Mouse (Mus musculus) hindbrain, embryonic 16.5 days (tissue): ENCODE measurements at regions not wholly inside any gene's neighbourhood (a gene's known extent, or its start where the extent isn't known, plus 50 kb on each side); places are given as distances from the start of the nearest gene placed in this dataset.

Experiments
- ATAC-seq: fragments of 200-750 bp; cut with Nextera tagmentation; 2 replicates; pipeline ENCODE4 v1.8.0; 2017; ENCODE audit warnings: moderate TSS enrichment, moderate library complexity
- H3K27ac ChIP-seq: fragments of 300-500 bp; sonication (generic); 2 replicates; pipeline ENCODE4 v1.5.1; 2014; ENCODE audit warnings: low read depth, mild to moderate bottlenecking, control low read depth, low read length, moderate library complexity
- H3K27me3 ChIP-seq: fragments of 300-500 bp; sonication (generic); replicated peaks from 2 replicates; pipeline ENCODE4 v1.6.1; 2014; ENCODE audit warnings: low read length; ENCODE audit not compliant: control insufficient read depth, insufficient read depth
- H3K36me3 ChIP-seq: fragments of 300-500 bp; sonication (generic); 2 replicates; pipeline ENCODE4 v1.6.1; 2014; ENCODE audit warnings: mild to moderate bottlenecking, low read length, moderate library complexity, mixed read lengths; ENCODE audit not compliant: control insufficient read depth, insufficient read depth
- H3K4me1 ChIP-seq: fragments of 300-500 bp; sonication (generic); 2 replicates; pipeline ENCODE4 v1.6.1; 2014; ENCODE audit warnings: low read depth, low read length; ENCODE audit not compliant: control insufficient read depth, insufficient read depth
- H3K4me2 ChIP-seq: fragments of 300-500 bp; sonication (generic); 2 replicates; pipeline ENCODE4 v1.6.1; 2014; ENCODE audit warnings: mild to moderate bottlenecking, low read length, control low read depth, moderate library complexity
- H3K4me3 ChIP-seq: fragments of 300-500 bp; sonication (generic); 2 replicates; pipeline ENCODE4 v1.5.1; 2014; ENCODE audit warnings: mild to moderate bottlenecking, low read length, control low read depth, moderate library complexity
- H3K9ac ChIP-seq: fragments of 300-500 bp; sonication (generic); 2 replicates; pipeline ENCODE4 v1.6.1; 2014; ENCODE audit warnings: low read depth, mild to moderate bottlenecking, control low read depth, low read length, moderate library complexity
- H3K9me3 ChIP-seq: fragments of 300-500 bp; sonication (generic); 2 replicates; pipeline ENCODE4 v1.6.1; 2014; ENCODE audit warnings: mild to moderate bottlenecking, low read length, moderate library complexity; ENCODE audit not compliant: control insufficient read depth
- WGBS: fragments of 180-500 bp; shearing (Covaris S2); extraction: QIAGEN DNeasy Blood & Tissue Kit; methylation state at CpG from one replicate; pipeline ENCODE4 v1.1.7; 2014; 5-methylcytosine and 5-hydroxymethylcytosine counted together

DNA sequence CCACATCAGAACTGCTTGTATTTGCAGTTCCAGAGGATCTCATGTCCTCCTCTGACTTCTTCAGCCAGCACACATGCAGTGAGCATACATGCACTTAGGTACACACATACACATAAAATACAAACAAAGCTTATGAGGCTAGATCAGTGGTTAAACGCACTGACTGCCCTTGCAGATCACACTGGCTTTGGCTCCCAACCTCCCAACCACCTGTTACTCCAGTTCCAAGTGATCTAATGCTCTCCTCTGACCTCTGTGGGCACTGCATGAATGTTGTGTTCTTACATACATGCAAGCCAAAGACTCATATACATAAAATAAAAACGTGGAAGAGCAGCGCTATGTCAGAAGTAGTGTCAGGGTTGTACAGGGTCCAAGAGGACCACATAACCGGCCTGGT is 141.9 kb downstream of the Fam124b start:
- WGBS: 90% methylated on average over 4 of the region's 4 CpGs
- H3K27me3 ChIP-seq: no peaks in the 10 kb centered on the region; the same call in 1 of the 2 replicates
- no peak overlapping the region for H3K4me3 ChIP-seq
- no peaks in the 10 kb centered on the region for H3K9me3 ChIP-seq
- H3K4me2 ChIP-seq: no peak overlapping the region
- no peaks in the 10 kb centered on the region for H3K36me3 ChIP-seq
- H3K9ac ChIP-seq: no peak overlapping the region
- ATAC-seq: no peak
- no peaks in the 10 kb centered on the region for H3K4me1 ChIP-seq
- no peak overlapping the region for H3K27ac ChIP-seq

DNA sequence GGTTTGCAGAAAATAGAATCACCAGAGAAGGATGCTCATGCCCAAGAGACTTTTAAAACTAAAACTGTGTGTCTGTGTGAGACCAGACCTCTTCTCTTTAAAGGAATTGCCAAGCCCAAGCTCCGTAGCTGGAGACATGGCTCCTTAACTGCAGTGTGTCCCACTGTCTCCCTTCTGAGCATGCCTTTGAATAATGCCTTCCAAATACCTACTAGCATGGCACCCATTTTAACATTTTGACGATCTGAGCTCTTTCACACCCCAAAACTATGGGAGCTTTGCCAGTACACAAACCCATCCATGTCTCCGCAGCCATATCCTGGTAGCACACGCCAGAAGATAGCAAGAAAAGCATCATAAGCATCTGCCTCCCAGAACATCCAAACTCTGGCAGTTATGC is 143.9 kb downstream of the Fam124b start:
- Histone ChIP-seq H3K4me2 (no peak overlapping the region), H3K36me3 (no peaks in the 10 kb centered on the region), H3K9me3 (no peaks in the 10 kb centered on the region), H3K27ac (no peak overlapping the region), H3K9ac (no peak overlapping the region), H3K27me3 (no peaks in the 10 kb centered on the region; the same call in 1 of the 2 replicates), H3K4me1 (no peaks in the 10 kb centered on the region), H3K4me3 (no peak overlapping the region)
- WGBS: 89% methylated on average over 4 of the region's 4 CpGs
- ATAC-seq: no peak

DNA sequence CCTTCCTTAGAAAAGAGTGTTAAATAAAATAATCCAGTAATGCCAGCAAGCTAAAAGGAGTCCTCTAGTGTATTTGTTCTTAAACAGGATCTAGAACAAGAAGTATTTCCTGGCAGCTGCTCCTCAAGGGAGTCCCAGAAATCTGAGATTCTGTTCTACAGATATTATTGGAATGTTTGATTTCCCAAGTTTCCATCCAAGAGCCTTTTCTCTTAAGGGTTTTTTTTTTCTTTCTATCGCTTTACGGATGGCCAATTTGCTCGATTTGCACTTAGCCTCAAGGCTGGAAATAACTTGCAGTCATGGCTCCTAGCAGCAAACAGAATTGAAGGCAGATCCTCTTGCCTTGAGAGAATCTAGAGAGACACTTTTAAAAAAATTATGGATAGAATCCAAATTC is 144.3 kb downstream of the Fam124b start:
- no peaks in the 10 kb centered on the region for H3K9me3 ChIP-seq
- H3K4me3 ChIP-seq: no peak overlapping the region
- H3K27me3 ChIP-seq: no peaks in the 10 kb centered on the region; the same call in 1 of the 2 replicates
- ATAC-seq: no peak
- no peaks in the 10 kb centered on the region for H3K4me1 ChIP-seq
- no peak overlapping the region for H3K27ac ChIP-seq
- no peaks in the 10 kb centered on the region for H3K36me3 ChIP-seq
- 78% methylated on average over 3 of the region's 3 CpGs for WGBS
- H3K4me2 ChIP-seq: no peak overlapping the region
- H3K9ac ChIP-seq: no peak overlapping the region

DNA sequence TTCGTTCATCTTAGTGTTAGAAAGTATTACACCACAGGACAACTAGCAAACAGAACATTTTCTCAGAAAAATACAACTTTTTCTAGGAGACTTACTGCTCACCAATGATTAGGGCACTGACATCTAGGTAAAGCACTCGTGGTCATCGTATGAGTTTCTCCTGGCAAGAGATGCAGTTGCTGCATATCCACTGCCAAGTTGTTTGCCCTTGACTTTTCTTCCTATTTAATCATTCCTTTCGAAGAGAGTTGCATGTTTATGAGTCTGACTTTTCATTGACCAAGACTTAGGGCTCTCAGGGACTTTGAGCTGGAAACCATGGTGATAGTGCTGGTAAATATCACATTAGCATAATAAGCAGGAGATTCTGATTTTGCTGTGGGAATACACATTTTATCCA is 149.1 kb downstream of the Fam124b start:
- H3K27ac ChIP-seq: no peak overlapping the region
- no peak for ATAC-seq
- WGBS: 73% methylated on average over 4 of the region's 4 CpGs
- H3K4me2 ChIP-seq: no peak overlapping the region
- no peaks in the 10 kb centered on the region for H3K9me3 ChIP-seq
- H3K27me3 ChIP-seq: no peaks in the 10 kb centered on the region; the same call in 1 of the 2 replicates
- no peak overlapping the region for H3K9ac ChIP-seq
- H3K36me3 ChIP-seq: no peaks in the 10 kb centered on the region
- H3K4me3 ChIP-seq: no peak overlapping the region
- no peaks in the 10 kb centered on the region for H3K4me1 ChIP-seq

DNA sequence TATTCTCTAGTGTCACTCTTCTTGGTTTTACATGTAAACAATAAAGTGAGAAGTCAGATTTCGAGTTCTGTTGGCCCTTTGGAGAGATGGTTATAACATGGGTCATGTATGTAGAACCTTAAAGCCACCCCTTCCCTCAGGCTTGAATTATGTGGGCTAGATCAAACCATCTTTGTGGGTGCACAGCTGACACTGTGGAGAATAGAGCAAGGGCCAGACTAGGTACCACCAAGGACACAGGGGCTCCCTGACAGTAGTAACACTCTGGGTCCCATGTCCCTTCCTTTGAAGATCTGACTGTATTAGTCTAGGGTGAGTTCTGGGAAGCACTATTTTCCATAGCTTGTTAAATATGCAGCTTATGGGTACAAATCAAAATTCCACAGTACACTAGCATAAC is 156.2 kb downstream of the Fam124b start:
- Histone ChIP-seq H3K4me2 (no peak overlapping the region), H3K4me1 (no peaks in the 10 kb centered on the region), H3K36me3 (no peaks in the 10 kb centered on the region), H3K9ac (no peak overlapping the region), H3K9me3 (no peaks in the 10 kb centered on the region), H3K4me3 (no peak overlapping the region), H3K27ac (no peak overlapping the region), H3K27me3 (no peaks in the 10 kb centered on the region)
- ATAC-seq: no peak
- 68% methylated on average over 1 of the region's 1 CpGs for WGBS

GRCm38 (mm10) chr1:80061632-80062031 is 156.6 kb downstream of the Fam124b start:
- H3K27ac ChIP-seq: no peak overlapping the region
- no peaks in the 10 kb centered on the region for H3K27me3 ChIP-seq
- no peak overlapping the region for H3K9ac ChIP-seq
- no peaks in the 10 kb centered on the region for H3K36me3 ChIP-seq
- H3K4me1 ChIP-seq: no peaks in the 10 kb centered on the region
- peak; percentile 79 for ATAC-seq
- H3K9me3 ChIP-seq: no peaks in the 10 kb centered on the region
- no peak overlapping the region for H3K4me3 ChIP-seq
- H3K4me2 ChIP-seq: no peak overlapping the region
- WGBS: 58% methylated on average over 7 of the region's 7 CpGs

- no peaks in the 10 kb centered on the region for H3K36me3 ChIP-seq
- no peak for ATAC-seq
- no peak overlapping the region for H3K4me3 ChIP-seq
- H3K9me3 ChIP-seq: no peaks in the 10 kb centered on the region
- H3K27me3 ChIP-seq: no peaks in the 10 kb centered on the region
- H3K4me1 ChIP-seq: no peaks in the 10 kb centered on the region
- H3K4me2 ChIP-seq: no peak overlapping the region
- no peak overlapping the region for H3K27ac ChIP-seq
- WGBS: 91% methylated on average over 10 of the region's 10 CpGs
- H3K9ac ChIP-seq: no peak overlapping the region
Observed at GRCm38 (mm10) chr1:80045141-80045540, 173.1 kb downstream of the Fam124b start.

DNA sequence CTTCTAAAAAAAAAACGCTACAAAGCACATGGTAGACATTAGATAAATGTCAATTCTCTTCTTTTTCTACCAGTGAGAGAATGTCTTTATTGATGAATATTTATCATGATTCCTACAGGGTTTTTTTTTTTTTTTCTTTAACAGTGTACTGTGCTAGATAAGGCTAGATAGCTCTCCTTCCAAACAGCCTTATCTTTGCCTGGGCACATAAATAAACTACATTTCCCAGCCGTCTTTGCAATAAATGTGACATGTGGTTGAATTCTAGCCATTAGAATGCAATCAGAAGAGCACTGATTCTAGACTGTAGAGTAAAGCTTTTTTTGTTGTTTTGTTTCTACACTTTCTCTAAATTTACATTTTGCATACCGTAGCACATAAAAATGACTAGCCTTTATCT is 177.9 kb downstream of the Fam124b start:
- no peaks in the 10 kb centered on the region for H3K9me3 ChIP-seq
- H3K4me3 ChIP-seq: no peak overlapping the region
- H3K9ac ChIP-seq: no peak overlapping the region
- no peaks in the 10 kb centered on the region for H3K27me3 ChIP-seq
- no peaks in the 10 kb centered on the region for H3K36me3 ChIP-seq
- no peak overlapping the region for H3K27ac ChIP-seq
- H3K4me1 ChIP-seq: no peaks in the 10 kb centered on the region
- H3K4me2 ChIP-seq: no peak overlapping the region
- ATAC-seq: no peak
- 88% methylated on average over 3 of the region's 3 CpGs for WGBS

- no peak overlapping the region for H3K27ac ChIP-seq
- H3K4me1 ChIP-seq: no peaks in the 10 kb centered on the region
- H3K36me3 ChIP-seq: no peaks in the 10 kb centered on the region
- WGBS: 68% methylated on average over 3 of the region's 3 CpGs
- H3K4me2 ChIP-seq: no peak overlapping the region
- ATAC-seq: no peak
- H3K9me3 ChIP-seq: no peaks in the 10 kb centered on the region
- H3K4me3 ChIP-seq: no peak overlapping the region
- no peak overlapping the region for H3K9ac ChIP-seq
- H3K27me3 ChIP-seq: no peaks in the 10 kb centered on the region
Observed at GRCm38 (mm10) chr1:80039891-80040290, 178.4 kb downstream of the Fam124b start.

GRCm38 (mm10) chr1:80039161-80039560 is 178.2 kb upstream of the Serpine2 start:
- Histone ChIP-seq H3K4me3 (no peak overlapping the region), H3K4me1 (no peaks in the 10 kb centered on the region), H3K9ac (no peak overlapping the region), H3K36me3 (no peaks in the 10 kb centered on the region), H3K4me2 (no peak overlapping the region), H3K27ac (no peak overlapping the region), H3K27me3 (no peaks in the 10 kb centered on the region), H3K9me3 (no peaks in the 10 kb centered on the region)
- 85% methylated on average over 4 of the region's 4 CpGs for WGBS
- ATAC-seq: no peak
